Mouse (Mus musculus): ENCODE measurements around the gene Ptgds.

Gene Ptgds

GRCm38 (mm10) chr2:25469969-25470368 lies at the start of gene Ptgds:
Gene Ptgds (minus strand): TSS chr2:25470046.
- ATAC-seq (ENCODE audit: low TSS enrichment), result no peak

DNA sequence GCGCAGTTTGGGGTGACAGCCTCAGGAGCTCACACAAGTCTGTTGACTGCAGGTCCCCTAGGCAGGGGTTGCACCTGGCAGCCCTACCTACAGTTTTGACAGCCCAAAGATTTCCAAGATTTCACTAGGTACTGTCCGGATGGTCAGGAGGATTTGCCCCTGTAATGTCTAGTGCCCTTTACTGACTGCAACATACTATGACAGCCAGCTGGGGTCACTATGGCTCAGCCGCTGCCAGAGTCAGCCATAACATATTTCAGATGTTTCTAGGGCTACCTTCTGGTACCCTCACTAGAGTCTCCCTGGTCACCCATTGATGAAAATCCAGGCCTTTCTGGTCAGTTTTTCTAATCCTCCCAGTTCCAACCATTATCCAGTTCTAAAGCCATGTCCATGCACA lies 40.1 kb upstream of the Ptgds start:
- ATAC-seq (ENCODE audit: low TSS enrichment), result no peak

DNA sequence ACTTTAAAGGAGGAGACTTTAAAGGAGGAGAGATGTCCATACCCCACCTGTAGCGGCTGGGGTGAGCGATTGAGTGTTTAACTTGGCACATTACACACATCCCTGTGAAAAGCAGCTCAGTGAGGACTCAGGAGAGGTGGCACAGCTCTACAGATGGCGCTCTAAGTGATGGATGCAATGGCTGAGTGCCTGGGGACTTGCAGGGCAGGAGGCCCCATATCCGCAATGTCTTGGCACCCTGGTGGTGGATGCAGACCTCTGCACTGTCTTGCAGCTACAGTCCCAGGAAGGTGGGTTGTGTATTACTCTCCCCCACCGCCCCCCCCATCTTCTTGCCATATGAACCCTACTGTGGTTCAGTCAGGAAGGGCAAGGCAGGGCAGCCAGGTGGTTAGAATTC lies 37.1 kb upstream of the Ptgds start:
- no peak; the same call in 1 of the 2 replicates for ATAC-seq (ENCODE audit: low TSS enrichment)

GRCm38 (mm10) chr2:25505860-25506259 lies 36.0 kb upstream of the Ptgds start:
- ATAC-seq (ENCODE audit: low TSS enrichment), result no peak

DNA sequence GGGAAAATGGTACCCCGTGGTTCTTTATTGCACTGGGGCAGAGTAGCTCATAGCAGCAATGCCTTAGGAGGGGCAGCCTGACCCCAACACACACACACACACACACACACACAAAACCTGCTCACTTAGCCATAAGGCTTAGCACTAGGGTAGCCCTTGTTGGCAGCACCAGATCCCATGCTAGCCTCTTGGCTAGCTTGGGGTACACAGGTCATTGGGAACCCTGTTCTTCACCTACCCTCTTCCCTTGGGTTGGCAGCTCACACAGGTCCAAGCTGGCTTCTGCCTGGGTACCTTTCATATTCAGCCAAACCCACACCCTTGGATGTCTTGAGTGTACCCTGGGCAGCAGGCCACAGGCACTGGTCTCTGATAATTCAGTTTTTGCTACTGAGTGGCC lies 35.2 kb upstream of the Ptgds start:
- ATAC-seq (ENCODE audit: low TSS enrichment), result no peak

DNA sequence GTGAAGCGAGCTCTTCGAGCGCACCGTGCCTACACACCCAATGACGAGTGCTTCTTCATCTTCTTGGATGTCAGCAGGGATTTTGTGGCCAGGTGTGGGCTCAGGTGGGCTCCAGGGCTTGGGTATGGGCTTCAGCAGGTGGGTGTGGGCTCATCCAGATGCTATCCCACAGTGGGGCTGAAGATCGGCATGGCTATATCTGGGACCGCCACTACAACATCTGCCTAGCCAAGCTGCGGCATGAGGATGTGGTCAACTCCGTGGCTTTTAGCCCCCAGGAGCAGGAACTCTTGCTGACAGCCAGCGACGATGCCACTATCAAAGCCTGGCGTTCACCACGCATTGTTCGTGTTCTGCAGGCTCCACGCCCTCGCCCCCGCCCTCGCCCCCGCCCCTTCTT lies 34.7 kb upstream of the Ptgds start:
- ATAC-seq (ENCODE audit: low TSS enrichment), result no peak

DNA sequence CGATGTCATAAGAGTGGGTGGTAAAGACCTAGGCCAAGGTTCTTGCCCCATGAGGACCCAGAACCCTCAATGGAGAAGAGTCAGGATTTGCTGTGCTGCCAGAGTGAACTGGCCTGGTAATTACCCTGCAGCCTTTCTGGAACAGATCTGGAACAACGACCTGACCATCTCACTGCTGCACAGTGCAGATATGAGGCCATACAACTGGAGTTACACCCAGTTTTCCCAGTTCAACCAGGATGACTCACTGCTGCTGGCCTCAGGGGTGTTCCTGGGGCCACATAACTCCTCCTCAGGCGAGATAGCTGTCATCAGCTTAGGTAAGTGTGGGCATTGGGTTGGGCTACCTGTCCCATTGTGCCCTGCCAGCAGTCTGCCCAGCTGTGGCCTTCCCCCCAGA lies 32.9 kb upstream of the Ptgds start:
- ATAC-seq (ENCODE audit: low TSS enrichment), result no peak

DNA sequence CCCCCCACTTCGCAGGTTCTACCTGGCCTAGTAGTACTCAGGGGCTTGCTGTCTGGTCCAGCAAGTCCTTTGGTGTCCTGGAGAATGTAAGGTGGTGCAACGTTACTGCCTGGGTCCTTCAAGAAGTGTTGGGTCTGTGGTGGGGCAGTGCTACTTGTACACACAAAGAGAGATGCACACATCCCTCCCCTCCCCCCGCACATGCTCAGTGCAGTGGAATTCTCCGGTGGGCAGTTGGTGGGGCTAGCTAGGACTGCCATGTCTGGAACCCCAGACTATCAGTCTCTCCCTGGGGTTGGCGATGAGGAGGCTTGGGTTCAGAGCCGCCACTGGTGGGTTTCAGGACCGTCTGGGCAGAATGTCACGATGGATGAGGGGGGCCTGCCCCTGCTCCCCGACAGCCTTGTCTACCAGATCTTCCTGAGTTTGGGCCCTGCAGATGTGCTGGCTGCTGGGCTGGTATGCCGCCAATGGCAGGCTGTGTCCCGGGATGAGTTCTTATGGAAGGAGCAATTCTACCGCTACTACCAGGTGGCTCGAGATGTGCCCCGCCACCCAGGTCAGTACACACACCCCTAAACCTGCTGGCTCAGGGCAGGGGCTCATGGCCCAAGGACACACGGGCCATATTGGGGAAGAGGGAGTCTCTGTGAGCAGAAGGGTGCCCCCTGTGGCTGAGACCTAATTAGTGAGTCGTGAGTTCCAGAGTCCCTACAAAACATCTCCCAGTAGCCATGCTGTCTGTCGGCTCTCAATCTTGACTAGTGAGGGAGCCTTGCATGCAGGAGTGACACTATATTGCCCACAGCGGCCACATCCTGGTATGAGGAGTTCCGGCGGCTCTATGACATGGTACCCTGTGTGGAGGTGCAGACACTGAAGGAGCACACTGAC lies 32.0 kb upstream of the Ptgds start, which contains the start of gene C8g:
TSS of gene C8g (minus strand) at position 127 of the 894 bp plus-strand sequence.
- ATAC-seq (ENCODE audit: low TSS enrichment), result no peak

DNA sequence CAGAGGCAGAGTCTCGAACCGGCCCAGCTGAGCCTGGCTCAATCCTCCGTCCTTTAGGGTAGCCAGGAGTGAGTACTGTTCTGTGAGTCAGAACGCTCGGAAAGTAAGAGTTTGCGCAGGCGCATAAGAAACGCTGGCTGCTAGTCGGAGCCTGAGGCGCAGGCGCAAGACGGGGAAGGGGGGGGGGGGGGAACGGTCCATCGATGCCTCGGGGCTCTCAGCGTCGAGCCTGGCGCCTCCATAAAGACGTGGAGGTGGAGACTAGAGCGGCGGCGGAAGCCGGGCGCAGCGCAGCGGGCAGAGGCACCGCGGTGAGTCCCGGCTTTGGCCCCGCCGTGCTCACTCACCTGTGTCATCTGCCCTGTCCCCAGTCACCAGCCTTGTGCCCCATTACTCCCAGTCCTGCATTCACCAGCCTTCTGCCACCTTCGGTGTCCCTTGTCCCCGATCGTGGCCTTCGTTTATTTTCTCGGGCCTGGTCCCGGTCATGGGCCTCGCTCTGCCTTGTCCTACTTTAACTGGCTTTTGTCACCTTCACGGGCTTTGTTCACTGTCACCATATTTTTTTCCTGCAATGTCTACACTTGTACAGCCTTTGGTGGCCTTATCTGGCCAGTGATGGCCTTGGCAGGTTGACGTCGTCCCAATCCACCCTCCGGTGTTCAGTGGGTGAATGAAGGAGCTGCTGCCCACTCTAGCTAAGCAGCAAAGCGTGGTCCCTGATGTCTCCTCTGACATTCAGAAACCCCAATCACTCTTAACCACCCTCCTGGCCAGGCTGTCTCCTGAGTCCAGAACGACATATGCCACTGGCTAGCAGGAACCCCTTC lies 30.9 kb upstream of the Ptgds start, which contains the start of gene Fbxw5:
TSS of gene Fbxw5 (plus strand) at position 175 of the 830 bp plus-strand sequence.
- ATAC-seq (ENCODE audit: low TSS enrichment), result peak; percentile 91

- no peak for ATAC-seq (ENCODE audit: low TSS enrichment)
Measured at GRCm38 (mm10) chr2:25500071-25500575, 30.3 kb upstream of the Ptgds start.

DNA sequence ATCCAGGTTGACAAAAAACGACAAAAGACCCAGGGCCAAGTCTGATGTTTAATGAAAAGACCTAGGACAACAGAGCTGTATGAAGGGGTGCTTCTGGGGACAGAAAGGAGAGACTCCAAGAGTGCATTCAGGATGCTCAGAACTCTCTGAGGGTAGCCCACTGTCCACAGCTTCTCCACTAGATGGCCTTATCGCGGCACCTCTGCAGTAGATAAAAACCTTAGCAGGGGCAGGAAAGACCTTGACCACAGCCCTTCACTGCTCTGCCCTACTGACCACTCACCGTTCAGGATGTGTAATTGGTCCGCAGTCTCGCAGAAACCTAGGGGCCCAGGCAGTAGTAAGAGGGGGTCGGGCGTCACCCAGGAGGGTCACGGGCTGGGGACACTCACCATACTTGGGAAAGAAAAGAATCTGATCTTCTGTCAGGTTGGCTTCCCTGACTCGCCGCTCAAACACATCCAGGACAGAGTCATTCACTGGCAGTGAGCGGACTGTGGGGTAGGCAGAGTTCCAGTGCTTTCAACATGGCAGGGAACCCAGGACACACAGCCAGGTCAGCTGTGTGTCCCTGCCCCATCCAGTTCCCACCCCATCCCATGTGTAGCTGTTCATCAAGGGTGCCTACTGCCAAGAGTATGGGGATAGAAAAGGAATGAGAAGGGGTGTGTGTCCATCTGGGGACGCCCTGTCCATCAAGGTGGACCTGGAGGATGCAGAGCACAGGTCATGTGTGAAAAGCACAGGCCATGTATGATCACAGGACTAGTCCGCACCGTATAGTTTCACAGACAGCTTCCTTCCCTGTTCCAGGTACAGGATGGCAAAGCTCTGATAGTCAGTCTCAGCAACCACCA lies 29.0 kb upstream of the Ptgds start:
- no peak for ATAC-seq (ENCODE audit: low TSS enrichment)

DNA sequence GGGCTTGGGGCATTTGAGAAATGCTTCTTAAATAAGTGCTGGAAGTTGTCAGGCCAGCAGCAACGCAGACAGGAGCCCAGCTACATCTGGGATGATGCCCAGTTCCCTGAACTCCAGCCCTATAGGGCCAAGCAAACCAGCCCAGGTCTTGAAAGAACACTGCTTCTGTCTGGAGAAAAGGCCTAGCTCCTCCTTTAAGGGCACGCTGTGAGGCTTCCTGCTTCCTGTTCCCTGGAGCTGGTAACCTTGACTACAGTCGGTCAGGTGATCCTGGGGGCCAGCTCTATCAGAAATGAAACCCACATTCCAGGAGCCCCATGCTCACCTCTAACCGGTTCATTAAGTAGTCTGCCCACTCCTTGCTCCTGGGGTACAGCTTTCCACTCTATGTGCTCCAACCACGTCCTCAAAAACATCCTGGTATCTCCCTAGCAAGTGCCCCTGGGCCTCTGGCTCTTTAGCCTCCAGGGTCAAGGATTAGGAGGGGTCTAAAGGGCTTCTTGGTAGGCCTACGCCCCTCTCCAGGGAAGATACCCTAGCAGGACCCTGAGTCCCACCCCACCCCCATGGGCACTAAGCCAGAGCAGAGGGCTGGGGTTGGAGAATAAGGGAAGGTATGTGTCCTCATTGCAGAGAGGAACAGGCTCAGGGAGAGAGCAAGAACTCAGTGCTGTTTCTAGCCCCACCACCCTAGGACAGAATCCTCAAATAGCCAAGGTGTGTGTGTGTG lies 28.2 kb upstream of the Ptgds start:
- no peak for ATAC-seq (ENCODE audit: low TSS enrichment)

- ATAC-seq (ENCODE audit: low TSS enrichment), result no peak
Measured at GRCm38 (mm10) chr2:25496462-25496861, 26.6 kb upstream of the Ptgds start.

DNA sequence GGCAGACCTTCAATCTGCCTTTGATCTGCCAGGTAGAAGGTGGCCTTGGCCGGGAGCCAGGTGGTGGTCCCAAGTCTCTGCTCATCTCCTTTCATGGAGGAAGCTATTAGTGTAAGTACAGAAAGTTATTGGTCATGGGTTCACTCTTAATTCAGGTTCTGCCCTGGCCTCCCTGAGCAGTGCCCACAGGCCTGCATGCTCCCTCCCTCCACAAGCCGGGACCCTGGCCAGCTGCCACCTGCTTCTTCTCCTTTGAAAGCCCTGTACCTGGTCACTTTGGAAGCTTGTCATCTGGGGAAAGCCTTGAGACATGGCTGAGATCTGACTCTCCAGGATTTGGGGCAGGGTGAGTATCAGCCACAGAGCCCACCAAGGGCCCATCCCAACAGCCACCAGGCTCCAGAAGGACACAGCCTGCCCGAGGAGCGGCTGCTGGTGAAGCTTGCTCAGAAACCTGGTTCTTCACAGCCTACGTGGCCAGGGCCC lies 23.7 kb upstream of the Ptgds start, which contains the start of gene Lcn12:
TSS of gene Lcn12 (minus strand) at position 436 of the 486 bp plus-strand sequence.
- ATAC-seq (ENCODE audit: low TSS enrichment), result no peak

GRCm38 (mm10) chr2:25492988-25493387 lies 23.1 kb upstream of the Ptgds start:
- no peak for ATAC-seq (ENCODE audit: low TSS enrichment)

- ATAC-seq (ENCODE audit: low TSS enrichment), result no peak
Measured at GRCm38 (mm10) chr2:25488671-25489068, 18.8 kb upstream of the Ptgds start.

DNA sequence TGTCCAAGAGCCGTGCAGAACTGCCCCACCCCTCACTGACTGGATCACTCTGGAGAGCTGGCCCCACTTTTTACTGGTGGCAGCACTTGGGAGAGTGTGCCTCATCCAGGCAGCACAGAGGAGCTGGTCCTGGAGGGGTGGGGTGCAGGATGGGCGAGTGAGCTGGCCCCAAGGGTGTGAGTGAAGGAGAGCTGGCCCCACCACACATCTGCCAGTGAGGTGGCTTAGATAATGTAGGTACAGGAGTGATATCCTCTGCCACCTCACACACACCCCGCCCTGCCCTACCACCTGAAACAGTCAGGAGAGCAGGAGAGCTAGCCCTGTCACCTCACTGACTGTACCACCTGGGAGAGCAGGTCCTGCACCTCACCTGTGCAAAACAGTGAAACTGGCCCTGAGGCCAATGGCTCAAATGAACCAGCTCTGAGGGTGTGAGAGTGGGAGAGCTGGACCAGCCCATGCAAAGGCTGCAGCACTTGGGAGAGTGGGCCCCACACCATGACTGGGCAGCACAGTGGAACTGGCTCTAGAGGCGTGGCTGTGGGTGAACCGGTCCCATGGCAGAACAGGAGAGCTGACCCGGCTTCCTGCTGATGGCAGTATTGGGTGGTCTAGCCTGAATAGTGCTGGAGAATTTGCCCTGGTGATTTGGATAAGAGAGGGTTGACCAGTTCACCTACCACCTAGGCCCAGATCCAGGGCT lies 18.3 kb upstream of the Ptgds start:
- no peak for ATAC-seq (ENCODE audit: low TSS enrichment)

DNA sequence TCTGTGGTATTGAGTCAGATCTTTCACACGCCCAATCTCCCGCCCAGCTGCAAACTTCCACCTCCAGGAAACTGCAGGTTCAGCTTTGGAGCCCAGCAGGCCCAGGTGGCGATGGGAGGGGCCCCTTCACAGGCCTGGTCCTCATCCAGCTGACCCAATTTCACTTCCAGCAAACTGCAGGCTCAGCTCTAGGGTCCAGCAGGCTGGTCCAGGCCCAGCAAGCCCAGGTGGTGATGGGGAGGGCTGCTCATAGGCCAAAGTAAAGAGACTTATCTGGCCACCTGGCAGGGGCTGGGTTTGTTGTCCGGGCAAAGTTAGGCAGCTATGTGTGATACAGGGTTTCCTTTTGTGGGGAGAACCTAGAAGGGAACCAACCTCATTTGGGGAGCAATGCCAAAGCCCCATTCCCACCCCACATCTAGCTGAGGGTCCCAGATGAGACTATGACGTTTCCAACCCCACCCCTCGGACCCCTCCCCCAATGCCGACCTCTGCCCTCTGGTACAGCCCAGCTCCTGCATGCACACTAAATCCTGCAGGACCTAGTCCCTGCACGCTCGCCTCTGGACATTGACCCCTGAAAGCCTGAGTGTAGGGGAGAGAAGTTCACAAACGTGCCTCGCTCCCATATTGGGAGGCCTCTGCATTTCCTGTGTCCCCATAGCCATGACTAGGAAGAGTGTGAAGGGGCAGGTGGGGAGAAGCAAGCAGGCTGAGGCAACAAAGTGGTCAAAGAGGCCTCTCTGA lies 15.2 kb upstream of the Ptgds start:
- ATAC-seq (ENCODE audit: low TSS enrichment), result no peak

DNA sequence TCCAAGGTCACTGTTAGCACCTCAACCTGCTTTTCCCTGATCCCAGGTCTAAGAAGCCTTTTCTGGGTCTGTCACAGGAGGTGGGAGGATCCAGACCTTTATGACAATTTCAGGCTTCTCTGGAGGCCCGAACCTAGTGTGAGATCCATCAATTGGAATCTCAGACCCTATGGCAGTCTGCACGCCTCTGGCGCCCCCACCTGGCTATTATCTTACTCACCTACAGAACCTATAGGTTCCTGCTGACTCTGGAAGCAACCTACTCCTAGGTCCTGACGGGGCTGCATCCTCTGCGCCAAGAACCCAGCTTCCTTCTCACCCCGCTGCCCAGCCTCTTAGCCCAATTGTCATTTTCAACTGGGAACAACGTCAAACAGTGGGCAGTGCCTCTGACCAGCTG lies 13.1 kb upstream of the Ptgds start:
- ATAC-seq (ENCODE audit: low TSS enrichment), result peak; percentile 45; the same call in 1 of the 2 replicates

Data from frontal cortex, adult (tissue).